ENCODE assay signal across 9 mouse cellular contexts in genomic region chr2:144268446-144269305, GRCm38 (mm10). TPM values are rescaled to one million over a fixed set of nuclear protein-coding genes. Genes with fewer than 3 reads are reported as not detected.
DNase-seq lines count a peak whose midpoint lies in the region; ATAC-seq and TF ChIP-seq lines count a peak whose summit lies in the region.
"Had no signal": no experiment of that assay in that cellular context is flagged by ENCODE, and none has a peak within 500 bp of the region (broad histone marks: within the 10 kb centered on the region; RNA-seq: fewer than 3 reads in every experiment).

No protein-coding gene starts in this region.

- peaks cover 15% of the 10 kb centered on the region for H3K4me1 ChIP-seq in liver, adult 2 months (ENCODE audit: control insufficient read depth, insufficient read depth, low read length)
- peaks cover 26% of the 10 kb centered on the region for H3K4me1 ChIP-seq in embryonic facial prominence, embryonic 14.5 days (ENCODE audit: control insufficient read depth, insufficient read depth, low read length)
- H3K4me1 ChIP-seq in limb, embryonic 11.5 days (ENCODE audit: control insufficient read depth, insufficient read depth, low read length): no peaks in the 10 kb centered on the region; the same call in 1 of the 2 replicates
- H3K4me1 ChIP-seq in neural tube, embryonic 15.5 days: peaks cover 34% of the 10 kb centered on the region

- H3K9ac ChIP-seq in liver, adult 2 months (ENCODE audit: low read depth, low read length): no peak overlapping the region
- H3K9ac ChIP-seq in embryonic facial prominence, embryonic 14.5 days (ENCODE audit: low read depth, low read length): peak overlapping the region; percentile 99
- H3K9ac ChIP-seq in limb, embryonic 11.5 days (ENCODE audit: low read length): peak overlapping the region; percentile 99; the same call in 1 of the 2 replicates
- peak overlapping the region; percentile 90 for H3K9ac ChIP-seq in neural tube, embryonic 15.5 days (replicated peaks)

- WGBS in liver, adult 2 months: 28% methylated on average over 6 of the region's 6 CpGs
- 4% methylated on average over 6 of the region's 6 CpGs for WGBS in embryonic facial prominence, embryonic 14.5 days
- 6% methylated on average over 6 of the region's 6 CpGs for whole genome bisulfite sequencing in limb, embryonic 11.5 days
- WGBS in neural tube, embryonic 15.5 days: 11% methylated on average over 6 of the region's 6 CpGs

- peaks cover 7% of the 10 kb centered on the region; the same call in 1 of the 2 replicates for H3K79me2 ChIP-seq in liver, adult 2 months (ENCODE audit: control insufficient read depth, insufficient read depth, low read length)

- DNase-seq in liver, adult 2 months (ENCODE audit: extremely low read depth, low read depth, low spot score): peak; percentile 46
- no peak for DNase-seq in liver
- DNase-seq in embryonic facial prominence, embryonic 14.5 days (ENCODE audit: low spot score): no peak
- DNase-seq in limb, embryonic 11.5 days (ENCODE audit: low spot score): no peak
- no peak for DNase-seq in thymus, postnatal 10 days (ENCODE audit: low spot score in 2 of 2)
- no peak for DNase-seq in spleen, adult 12 weeks (ENCODE audit: low spot score)
- no peak for DNase-seq in embryo, embryonic 11 days
- DNase-seq: gastrocnemius, postnatal 25 days had no signal

- no peaks in the 10 kb centered on the region for H3K9me3 ChIP-seq in embryonic facial prominence, embryonic 14.5 days (ENCODE audit: control insufficient read depth, low read length)
- no peaks in the 10 kb centered on the region for H3K9me3 ChIP-seq in limb, embryonic 11.5 days (ENCODE audit: control insufficient read depth, low read length)
- no peaks in the 10 kb centered on the region for H3K9me3 ChIP-seq in neural tube, embryonic 15.5 days (replicated peaks)

- H3K27ac ChIP-seq in liver, adult 2 months (replicated peaks; ENCODE audit: insufficient read depth, low read depth, low read length): no peak overlapping the region
- H3K27ac ChIP-seq in embryonic facial prominence, embryonic 14.5 days (replicated peaks; ENCODE audit: low read depth, low read length): no peak overlapping the region
- no peak overlapping the region for H3K27ac ChIP-seq in limb, embryonic 11.5 days (replicated peaks; ENCODE audit: low read depth, low read length)
- H3K27ac ChIP-seq in neural tube, embryonic 15.5 days (replicated peaks): no peak overlapping the region

- H3K36me3 ChIP-seq in liver, adult 2 months (ENCODE audit: control insufficient read depth, insufficient read depth, low read length): peaks cover 3% of the 10 kb centered on the region; the same call in 1 of the 2 replicates
- peaks cover 16% of the 10 kb centered on the region for H3K36me3 ChIP-seq in embryonic facial prominence, embryonic 14.5 days (ENCODE audit: control insufficient read depth, insufficient read depth, low read length)
- H3K36me3 ChIP-seq in limb, embryonic 11.5 days (ENCODE audit: control insufficient read depth, insufficient read depth, low read length): no peaks in the 10 kb centered on the region
- H3K36me3 ChIP-seq in neural tube, embryonic 15.5 days: no peaks in the 10 kb centered on the region

- no peaks in the 10 kb centered on the region for H3K27me3 ChIP-seq in liver, adult 2 months (ENCODE audit: control insufficient read depth, insufficient read depth, low read length)
- no peaks in the 10 kb centered on the region for H3K27me3 ChIP-seq in embryonic facial prominence, embryonic 14.5 days (replicated peaks; ENCODE audit: control insufficient read depth, insufficient read depth, low read length)
- H3K27me3 ChIP-seq in limb, embryonic 11.5 days (ENCODE audit: control insufficient read depth, insufficient read depth, low read length): no peaks in the 10 kb centered on the region
- H3K27me3 ChIP-seq in neural tube, embryonic 15.5 days (replicated peaks): no peaks in the 10 kb centered on the region

- H3K4me2 ChIP-seq in embryonic facial prominence, embryonic 14.5 days (ENCODE audit: low read depth, low read length): peak overlapping the region; percentile 85
- H3K4me2 ChIP-seq in limb, embryonic 11.5 days (ENCODE audit: low read depth, severe bottlenecking): peak overlapping the region; percentile 61
- H3K4me2 ChIP-seq in neural tube, embryonic 15.5 days: peak overlapping the region; percentile 83

- no peak for TF ChIP-seq CTCF in liver, adult 2 months (IDR thresholded peaks at IDR 0.05; ENCODE audit: low read depth, low read length)

- no peak for ATAC-seq in embryonic facial prominence, embryonic 14.5 days (ENCODE audit: low read depth)
- no peak for ATAC-seq in limb, embryonic 11.5 days (ENCODE audit: insufficient number of reproducible peaks, low FRiP score, low TSS enrichment, low read depth)
- no peak for ATAC-seq in neural tube, embryonic 15.5 days (ENCODE audit: low FRiP score)

- no peak for TF ChIP-seq POLR2A in liver, adult 2 months (IDR thresholded peaks at IDR 0.05; ENCODE audit: extremely low read depth, insufficient read depth, low read length)

- H3K4me3 ChIP-seq in liver, adult 2 months (ENCODE audit: insufficient read depth, low read depth, low read length): peak overlapping the region; percentile 22; the same call in 1 of the 2 replicates
- H3K4me3 ChIP-seq in embryonic facial prominence, embryonic 14.5 days (ENCODE audit: low read depth, low read length): peak overlapping the region; percentile 96
- H3K4me3 ChIP-seq in limb, embryonic 11.5 days (ENCODE audit: low read depth, low read length): peak overlapping the region; percentile 96
- peak overlapping the region; percentile 63 for H3K4me3 ChIP-seq in neural tube, embryonic 15.5 days (replicated peaks)

RNA-seq across cellular contexts. Expression of gene Mgme1, which starts 1.8 kb away (rescaled TPM):
- total RNA-seq in liver, adult 2 months (2014; rRNA removed): 6.8 and 7.2 TPM in 2 replicates
- 3.0 and 3.5 TPM in 2 replicates for polyA plus RNA-seq in liver, adult 2 months (2012; rRNA removed)
- polyA plus RNA-seq in embryonic facial prominence, embryonic 14.5 days (2014; fragmentation: Nextera tagmentation; extraction: Ambion mirVana): 15.5 and 16.7 TPM in 2 replicates
- polyA plus RNA-seq in limb, embryonic 11.5 days (2014; fragmentation: Nextera tagmentation; extraction: Ambion mirVana): 21.6 and 22.6 TPM in 2 replicates
- 13.3 and 15.5 TPM in 2 replicates for polyA plus RNA-seq in neural tube, embryonic 15.5 days (2015; fragmentation: Nextera tagmentation; extraction: Ambion mirVana)

RNA-seq across cellular contexts. Expression of gene Snx5, which starts 2.0 kb away (rescaled TPM):
- 60.3 and 62.4 TPM in 2 replicates for total RNA-seq in liver, adult 2 months (2014; rRNA removed)
- 17.2 and 21.8 TPM in 2 replicates for polyA plus RNA-seq in liver, adult 2 months (2012; rRNA removed)
- polyA plus RNA-seq in embryonic facial prominence, embryonic 14.5 days (2014; fragmentation: Nextera tagmentation; extraction: Ambion mirVana): 111 and 120 TPM in 2 replicates
- 139 and 141 TPM in 2 replicates for polyA plus RNA-seq in limb, embryonic 11.5 days (2014; fragmentation: Nextera tagmentation; extraction: Ambion mirVana)
- polyA plus RNA-seq in neural tube, embryonic 15.5 days (2015; fragmentation: Nextera tagmentation; extraction: Ambion mirVana): 74.4 and 93.8 TPM in 2 replicates

Comparison
In these comparisons a context has a peak if more than half of its experiments do, and no peak if none do; other contexts are left out.
1. H3K4me3 ChIP-seq: peak in every context shown above with its lines; median percentile 96 in embryonic facial prominence, embryonic 14.5 days; 96 in limb, embryonic 11.5 days; 63 in neural tube, embryonic 15.5 days; 22 in liver, adult 2 months.